ENCODE assay signal across 8 mouse cellular contexts in genomic region chr2:130294936-130295277, GRCm38 (mm10). TPM values are rescaled to one million over a fixed set of nuclear protein-coding genes. Genes with fewer than 3 reads are reported as not detected.
A peak's percentile ranks its signal among the peaks of the same experiment; 100 is the strongest.
DNase-seq lines count a peak whose midpoint lies in the region; ATAC-seq and TF ChIP-seq lines count a peak whose summit lies in the region.

Gene Ebf4 (plus strand): TSS chr2:130295169.

- under 1% methylated on average over 34 of the region's 39 CpGs for WGBS in embryonic facial prominence, embryonic 13.5 days
- 0% methylated on average over 4 of the region's 39 CpGs for WGBS in limb, embryonic 14.5 days
- WGBS in midbrain, postnatal 0 days, result 2% methylated on average over 12 of the region's 39 CpGs

- H3K4me3 ChIP-seq in embryonic facial prominence, embryonic 13.5 days, result peak within 1 kb of the TSS; percentile 69
- H3K4me3 ChIP-seq in limb, embryonic 14.5 days (replicated peaks; ENCODE audit: low read length), result peak within 1 kb of the TSS; percentile 69
- H3K4me3 ChIP-seq in midbrain, postnatal 0 days (ENCODE audit: low read depth, low read length), result peak within 1 kb of the TSS; percentile 77

- peak within 1 kb of the TSS; percentile 76 for H3K4me2 ChIP-seq in embryonic facial prominence, embryonic 13.5 days
- H3K4me2 ChIP-seq in limb, embryonic 14.5 days (replicated peaks; ENCODE audit: low read depth, low read length, severe bottlenecking), result peak within 1 kb of the TSS; percentile 81
- peak within 1 kb of the TSS; percentile 78 for H3K4me2 ChIP-seq in midbrain, postnatal 0 days (ENCODE audit: low read depth, low read length, poor library complexity, severe bottlenecking)

- CTCF ChIA-PET in Patski (lab: Charles Lee), result no interaction called here

- DNase-seq in frontal cortex, adult 2 months (ENCODE audit: extremely low spot score in 1 of 2, low spot score in 1 of 2), result no peak
- no peak for DNase-seq in frontal cortex, postnatal 36 days (ENCODE audit: low spot score in 2 of 2)
- DNase-seq in Patski (ENCODE audit: low read depth, low spot score), result no peak
- peak; percentile 24 for DNase-seq in heart, postnatal 25 days (ENCODE audit: low spot score)
- peak; percentile 32 for DNase-seq in limb, embryonic 14.5 days (ENCODE audit: low spot score)
- DNase-seq in midbrain, postnatal 0 days (ENCODE audit: low spot score), result peak; percentile 67
- DNase-seq in thymus, postnatal 36 days, result no peak

- TF ChIP-seq CTCF in Patski (IDR thresholded peaks at IDR 0.05), result no peak
- no peak for TF ChIP-seq CTCF in midbrain, postnatal 0 days (IDR thresholded peaks at IDR 0.05)

- H3K27me3 ChIP-seq in Patski, result no peaks in the 10 kb centered on the region
- peaks cover 14% of the 10 kb centered on the region for H3K27me3 ChIP-seq in embryonic facial prominence, embryonic 13.5 days
- H3K27me3 ChIP-seq in limb, embryonic 14.5 days (ENCODE audit: control insufficient read depth, insufficient read depth, low read length), result peaks cover 11% of the 10 kb centered on the region; the same call in 1 of the 2 replicates
- no peaks in the 10 kb centered on the region for H3K27me3 ChIP-seq in midbrain, postnatal 0 days (ENCODE audit: insufficient read depth, low read length)

- peaks cover 43% of the 10 kb centered on the region for H3K4me1 ChIP-seq in embryonic facial prominence, embryonic 13.5 days
- peaks cover 17% of the 10 kb centered on the region for H3K4me1 ChIP-seq in limb, embryonic 14.5 days (ENCODE audit: control insufficient read depth, insufficient read depth, low read length)
- H3K4me1 ChIP-seq in midbrain, postnatal 0 days (ENCODE audit: insufficient read depth, low read length), result peaks cover 4% of the 10 kb centered on the region; the same call in 1 of the 2 replicates

- H3K36me3 ChIP-seq in embryonic facial prominence, embryonic 13.5 days, result peaks cover 20% of the 10 kb centered on the region
- peaks cover 5% of the 10 kb centered on the region; the same call in 1 of the 2 replicates for H3K36me3 ChIP-seq in limb, embryonic 14.5 days (ENCODE audit: control insufficient read depth, insufficient read depth, low read length)
- H3K36me3 ChIP-seq in midbrain, postnatal 0 days (ENCODE audit: insufficient read depth, low read length), result peaks cover 8% of the 10 kb centered on the region

- H3K9me3 ChIP-seq in embryonic facial prominence, embryonic 13.5 days, result no peaks in the 10 kb centered on the region
- no peaks in the 10 kb centered on the region for H3K9me3 ChIP-seq in limb, embryonic 14.5 days (ENCODE audit: control insufficient read depth, low read length)
- no peaks in the 10 kb centered on the region for H3K9me3 ChIP-seq in midbrain, postnatal 0 days (ENCODE audit: low read length)

- peak within 1 kb of the TSS; percentile 84 for H3K9ac ChIP-seq in embryonic facial prominence, embryonic 13.5 days
- peak within 1 kb of the TSS; percentile 84 for H3K9ac ChIP-seq in limb, embryonic 14.5 days (ENCODE audit: low read depth, low read length, severe bottlenecking)
- H3K9ac ChIP-seq in midbrain, postnatal 0 days (replicated peaks; ENCODE audit: low read length, poor library complexity, severe bottlenecking), result peak within 1 kb of the TSS; percentile 91

- POLR2A ChIA-PET in Patski (lab: Charles Lee), result no interaction called here

- H3K27ac ChIP-seq in embryonic facial prominence, embryonic 13.5 days, result peak within 1 kb of the TSS; percentile 72
- H3K27ac ChIP-seq in limb, embryonic 14.5 days (replicated peaks; ENCODE audit: low read depth, low read length), result peak within 1 kb of the TSS; percentile 48; the same call in 1 of the 2 replicates
- H3K27ac ChIP-seq in midbrain, postnatal 0 days (ENCODE audit: low read depth, low read length), result peak within 1 kb of the TSS; percentile 69

- 0 out of 2 replicates have a peak, but pooled peaks have one; percentile 42 for TF ChIP-seq POLR2A in limb, embryonic 14.5 days (IDR thresholded peaks at IDR 0.05; ENCODE audit: borderline replicate concordance, extremely low read depth, insufficient read depth, insufficient read length)

- intact Hi-C loops in heart, postnatal 25 days (cut with DNase I), result no loop called here

- in situ Hi-C loops in Patski (cut with MboI; ENCODE audit: low pct_unique_long_range_greater_than_20kb), result loop anchor here (5.0 kb wide), 1 partner anchor 112 kb away; the partner anchor contains the start of genes 1700020A23Rik, Gm28372 and Tmem239

- peak; percentile 34 for ATAC-seq in Patski
- ATAC-seq in embryonic facial prominence, embryonic 13.5 days (ENCODE audit: insufficient number of reproducible peaks, insufficient read depth, low FRiP score, low TSS enrichment, low read depth), result peak; percentile 45
- ATAC-seq in limb, embryonic 14.5 days (ENCODE audit: low FRiP score, low read depth), result peak; percentile 69
- peak; percentile 74 for ATAC-seq in midbrain, postnatal 0 days (ENCODE audit: low FRiP score)

RNA-seq across cellular contexts. Expression of gene Ebf4, which starts in this region (rescaled TPM):
- 12.8 and 12.9 TPM in 2 replicates for polyA plus RNA-seq in frontal cortex, adult 2 months (2012; rRNA removed)
- polyA plus RNA-seq in Patski (2021), result 18.9 TPM
- 3.9 and 4.8 TPM in 2 replicates for polyA plus RNA-seq in embryonic facial prominence, embryonic 13.5 days (2015; fragmentation: Nextera tagmentation; extraction: Ambion mirVana)
- under 1 TPM; 0.31 to 0.45 TPM for total RNA-seq in heart, postnatal 25 days (2021)
- polyA plus RNA-seq in limb, embryonic 14.5 days (2012; rRNA removed), result 27.4 and 37.7 TPM in 2 replicates
- 5.7 and 6.1 TPM in 2 replicates for polyA plus RNA-seq in limb, embryonic 14.5 days (2014; fragmentation: Nextera tagmentation; extraction: Ambion mirVana)
- 17.2 and 22.5 TPM in 2 replicates for total RNA-seq in midbrain, postnatal 0 days (2014; rRNA removed)
- polyA plus RNA-seq in midbrain, postnatal 0 days (2015; fragmentation: Nextera tagmentation; extraction: Ambion mirVana), result 6.3 and 6.7 TPM in 2 replicates

Comparison
In these comparisons a context has a peak if more than half of its experiments do, and no peak if none do; other contexts are left out.
1. RNA of gene Ebf4 (total RNA-seq): 17.2 to 22.5 TPM in midbrain, postnatal 0 days; 0.31 to 0.45 TPM in heart, postnatal 25 days; every median in the first group is over 10 times any median in the second.
2. Peak in DNase-seq in heart, postnatal 25 days; RNA of the gene not detected or under 1 TPM.
3. DNase-seq: peak in limb, embryonic 14.5 days (single experiment) and midbrain, postnatal 0 days (single experiment); none in frontal cortex, adult 2 months (0 of 2), frontal cortex, postnatal 36 days (0 of 2), Patski (single experiment) and thymus, postnatal 36 days (0 of 2).
4. Peak in every context shown above with its lines, with median percentiles within 50 percentile points of each other: ATAC-seq, H3K27ac ChIP-seq, H3K4me2 ChIP-seq, H3K4me3 ChIP-seq and H3K9ac ChIP-seq.